Mouse (Mus musculus): Measurements from ENCODE around the gene Ankrd33. TPM values are rescaled to one million over a fixed set of nuclear protein-coding genes. Genes with fewer than 3 reads are reported as not detected.
A peak's percentile ranks its signal among the peaks of the same experiment; 100 is the strongest.

Gene Ankrd33
- under 1 TPM in 1 of 4 experiments, not detected in 3; 0.25 TPM for total RNA-seq (2022)

DNA sequence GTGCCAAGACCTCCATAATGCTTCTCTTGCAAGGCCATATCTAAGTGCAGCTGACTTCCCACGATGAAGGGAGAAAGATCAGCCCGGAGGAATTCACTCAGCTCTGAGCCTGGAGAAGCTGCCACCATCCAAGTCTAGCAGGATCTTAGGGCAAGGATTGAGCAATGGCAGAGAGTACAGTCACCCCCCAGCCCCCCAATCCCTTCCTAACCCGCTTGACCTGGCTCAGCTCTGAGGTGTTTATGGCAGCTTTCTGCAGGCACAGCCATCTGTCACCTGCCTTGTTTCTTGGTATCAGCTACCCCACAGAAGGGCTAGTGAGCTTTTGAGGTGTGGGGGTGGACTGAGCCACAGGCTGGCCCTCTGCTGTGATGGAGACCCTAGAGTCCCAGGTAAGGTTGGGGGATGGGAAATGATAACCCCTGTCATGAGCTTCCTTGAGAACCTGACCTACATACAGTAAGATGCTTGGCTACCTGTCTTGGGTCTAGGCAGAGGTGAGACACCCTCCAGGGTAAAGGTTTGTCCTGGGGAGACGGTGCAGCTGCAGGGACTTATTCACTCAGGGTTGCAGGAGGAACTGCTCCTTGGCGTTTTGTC, at the start of gene Ankrd33:
Gene Ankrd33 (plus strand): TSS at position 245 of the 600 bp plus-strand sequence.
- no peak for DNase-seq (ENCODE audit: low spot score in 2 of 2)

DNA sequence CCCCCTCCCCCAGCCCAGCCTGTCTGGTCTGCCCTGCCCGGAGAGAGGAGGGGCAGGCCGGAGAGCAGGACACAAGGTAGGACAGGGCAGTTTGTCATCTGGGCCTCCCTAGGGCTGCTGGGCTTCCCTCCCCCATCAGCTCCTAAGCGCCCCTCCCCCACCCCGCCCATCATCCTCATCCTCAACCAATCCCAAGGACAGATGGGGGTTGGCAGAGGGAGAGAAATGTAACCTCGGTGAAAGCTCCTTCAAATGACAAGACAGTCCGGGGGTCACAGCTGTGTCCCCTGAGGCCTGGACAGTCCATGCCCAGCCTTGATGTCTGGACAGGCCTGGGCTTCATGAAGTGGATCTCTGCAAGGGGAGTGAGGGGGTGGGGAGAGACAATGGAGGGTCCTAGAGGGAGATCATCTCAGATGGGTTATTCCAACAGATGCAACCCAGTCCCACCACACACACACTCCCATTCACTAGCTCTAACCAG, 49.1 kb upstream of the Ankrd33 start:
- no peak for DNase-seq (ENCODE audit: low spot score in 2 of 2)

DNA sequence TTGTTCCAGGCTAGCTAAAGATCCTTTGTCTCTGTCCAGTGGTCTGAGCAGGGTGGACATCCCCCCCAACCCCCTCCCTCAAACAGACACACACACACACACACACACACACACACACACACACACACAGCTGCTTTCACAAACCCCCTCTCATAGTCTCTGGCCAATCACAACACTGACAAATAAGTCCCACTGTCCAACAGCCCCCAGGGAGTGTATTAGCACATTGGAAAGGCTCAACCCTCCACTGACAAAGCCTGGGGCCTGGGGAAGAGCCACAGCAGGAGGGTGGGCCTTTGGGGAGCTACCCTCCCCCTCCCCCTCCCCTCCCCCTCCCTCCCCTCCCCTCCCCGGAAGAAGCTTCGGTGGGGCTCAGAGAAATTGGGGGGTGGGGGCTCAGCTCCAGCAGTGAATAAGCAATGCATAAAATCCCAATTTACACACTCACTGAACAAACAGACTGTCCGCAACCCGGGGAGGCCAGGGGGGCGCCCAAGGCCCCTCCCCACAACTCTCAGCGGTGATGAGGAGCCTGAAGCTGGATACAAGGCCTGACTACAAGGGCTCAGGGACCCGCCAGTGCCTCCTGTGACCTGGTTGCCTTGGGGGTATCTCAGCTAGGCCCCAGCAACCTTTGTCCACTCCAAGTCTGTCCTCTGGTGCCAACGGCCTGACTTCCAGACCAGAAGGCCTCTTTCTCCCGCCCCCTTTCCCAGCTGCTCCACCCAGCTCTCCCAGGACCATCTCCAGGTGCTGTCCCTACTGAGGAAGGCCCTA, 48.4 kb upstream of the Ankrd33 start:
- DNase-seq (ENCODE audit: low spot score in 2 of 2), result no peak

DNA sequence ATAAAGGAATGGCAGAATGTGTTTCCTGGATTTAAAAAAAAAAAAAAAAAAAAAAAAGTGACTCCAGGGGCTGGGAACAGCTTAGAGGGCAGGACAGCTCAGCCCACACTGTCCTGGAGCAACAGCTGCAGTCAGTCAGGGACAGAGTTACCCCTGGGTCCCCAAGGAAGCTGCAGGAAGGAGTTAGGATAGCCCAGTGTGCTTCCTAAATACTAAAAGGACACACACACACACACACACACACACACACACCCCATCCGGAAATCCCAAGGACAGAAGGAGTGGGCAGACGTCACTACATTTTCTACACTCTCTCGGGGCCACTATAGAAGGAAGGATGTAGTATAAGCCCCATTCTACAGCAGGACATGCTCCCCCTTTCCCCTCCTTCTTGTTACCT, 47.5 kb upstream of the Ankrd33 start:
- DNase-seq (ENCODE audit: low spot score in 2 of 2), result no peak

DNA sequence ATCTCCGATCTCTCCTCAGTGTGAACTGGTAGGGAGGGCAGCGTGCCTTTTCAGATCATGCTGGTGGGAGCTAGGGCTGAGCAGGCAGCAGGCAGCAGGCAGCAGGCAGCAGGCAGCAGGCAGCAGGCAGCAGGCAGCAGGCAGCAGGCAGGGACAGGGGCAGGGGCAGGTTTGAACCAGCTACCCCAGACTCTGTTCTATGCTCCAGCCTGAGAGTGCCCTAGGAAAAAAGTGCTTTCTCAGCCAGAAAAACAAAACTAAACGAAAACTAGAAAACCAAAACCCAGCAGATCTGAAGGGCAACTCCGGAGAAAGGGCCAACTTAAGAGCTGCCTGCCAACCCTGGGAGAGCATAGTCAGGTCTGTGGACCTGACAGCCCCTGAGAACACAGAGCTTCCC, 46.9 kb upstream of the Ankrd33 start:
- no peak for DNase-seq (ENCODE audit: low spot score in 2 of 2)

DNA sequence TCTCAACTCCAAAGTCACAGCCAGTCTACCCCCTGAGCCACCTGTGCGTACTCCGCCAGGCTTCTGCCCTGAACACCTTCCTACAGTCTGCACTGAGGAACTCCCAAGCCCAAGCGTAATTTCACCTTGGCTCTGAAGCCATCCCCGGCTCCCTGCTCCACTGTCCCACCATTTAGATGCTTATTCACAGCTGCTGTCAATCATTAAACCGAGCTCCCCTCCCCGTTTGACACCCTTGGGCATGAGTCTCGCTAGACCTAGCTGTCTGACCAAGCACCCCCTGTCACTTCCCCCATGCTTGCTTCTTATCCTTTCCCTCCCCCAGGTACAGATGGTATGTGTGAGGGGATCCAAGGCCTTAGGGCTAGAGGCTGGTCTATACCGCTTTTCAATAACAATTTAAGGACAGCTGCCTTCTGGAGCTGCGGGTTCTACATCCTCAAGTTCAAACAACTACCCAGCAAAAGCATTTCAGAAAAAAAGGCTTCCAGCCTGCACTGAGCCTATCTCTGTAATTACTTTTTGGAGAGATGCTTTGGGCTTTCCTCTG, 45.8 kb upstream of the Ankrd33 start:
- DNase-seq (ENCODE audit: low spot score in 2 of 2), result no peak

DNA sequence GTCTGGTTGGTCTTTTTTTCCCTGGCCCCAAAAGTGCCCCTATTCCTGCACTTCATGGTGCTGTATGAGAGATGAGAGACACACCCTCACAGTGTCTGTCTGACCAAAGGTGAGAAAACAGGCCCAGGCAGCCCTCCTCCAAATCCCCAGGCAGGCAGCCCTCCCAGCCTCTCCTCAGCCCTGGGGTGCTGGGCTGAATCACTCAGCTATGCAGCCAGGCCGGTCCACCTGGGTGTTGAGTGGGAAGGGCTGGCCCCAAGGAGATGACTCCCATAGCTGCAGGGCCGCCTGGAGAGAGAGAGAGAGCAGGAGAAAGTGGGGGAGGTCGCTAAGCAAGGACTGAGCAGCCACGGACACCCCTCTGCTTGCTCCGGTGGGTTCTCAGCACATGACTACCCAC, 44.8 kb upstream of the Ankrd33 start:
- DNase-seq (ENCODE audit: low spot score in 2 of 2), result no peak

DNA sequence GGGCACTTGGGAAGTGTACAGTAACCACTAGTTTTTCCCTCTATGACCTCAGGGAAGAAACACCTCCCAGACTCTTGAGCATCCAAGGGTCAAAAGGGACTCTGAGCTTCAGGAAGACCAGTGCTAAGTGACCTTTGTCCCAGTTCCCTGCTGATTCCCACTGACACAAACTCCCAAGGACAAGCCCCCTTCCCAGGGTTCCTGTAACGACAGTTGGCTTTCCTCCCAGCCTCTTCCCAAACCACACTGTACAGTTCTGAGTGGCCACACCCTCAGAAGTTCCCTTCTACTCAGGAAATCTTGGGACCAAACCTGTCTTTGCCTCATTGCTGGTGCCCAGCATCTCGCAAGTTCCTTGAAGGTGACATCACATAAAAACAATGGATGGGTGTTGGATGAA, 42.8 kb upstream of the Ankrd33 start:
- no peak for DNase-seq (ENCODE audit: low spot score in 2 of 2)

DNA sequence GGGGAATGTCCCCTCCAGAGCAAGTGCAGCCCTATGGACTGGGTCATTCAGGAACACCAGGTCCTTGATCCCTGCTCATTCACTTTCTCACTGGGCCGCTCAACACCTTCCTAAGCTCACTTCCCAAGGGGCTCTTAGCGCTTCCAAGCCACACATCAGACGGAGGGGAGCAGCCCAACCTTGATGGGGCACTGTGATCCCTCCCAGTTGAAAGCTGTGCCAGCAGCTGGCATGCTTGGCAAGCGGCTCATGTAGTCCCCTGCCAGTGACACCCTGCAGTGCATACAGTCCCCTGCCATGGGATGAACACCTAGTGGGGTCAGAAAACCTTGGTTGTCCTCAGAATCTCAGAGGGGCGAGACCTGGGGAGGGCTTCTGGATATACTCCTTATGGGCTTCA, 41.5 kb upstream of the Ankrd33 start:
- DNase-seq (ENCODE audit: low spot score in 2 of 2), result no peak

DNA sequence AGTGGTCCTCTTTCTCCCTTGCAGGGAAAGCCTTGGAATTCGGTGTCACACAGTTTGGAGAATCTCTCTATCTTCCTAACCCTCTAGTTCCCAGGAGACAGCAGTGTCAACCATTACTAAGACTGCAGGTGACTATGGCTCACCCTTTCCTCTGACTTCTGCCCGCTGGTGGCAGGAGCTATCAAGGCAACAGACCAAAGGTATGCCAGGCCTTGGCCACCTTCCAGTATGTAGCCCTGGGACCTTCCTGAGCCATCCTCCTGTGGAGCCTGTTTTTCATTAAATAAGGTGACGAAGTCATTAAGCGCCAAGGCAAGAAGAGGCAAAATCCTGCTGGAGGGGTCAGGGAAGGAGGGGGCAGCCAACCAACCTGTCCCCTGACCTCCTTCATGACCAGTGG, 40.4 kb upstream of the Ankrd33 start:
- no peak for DNase-seq (ENCODE audit: low spot score in 2 of 2)

DNA sequence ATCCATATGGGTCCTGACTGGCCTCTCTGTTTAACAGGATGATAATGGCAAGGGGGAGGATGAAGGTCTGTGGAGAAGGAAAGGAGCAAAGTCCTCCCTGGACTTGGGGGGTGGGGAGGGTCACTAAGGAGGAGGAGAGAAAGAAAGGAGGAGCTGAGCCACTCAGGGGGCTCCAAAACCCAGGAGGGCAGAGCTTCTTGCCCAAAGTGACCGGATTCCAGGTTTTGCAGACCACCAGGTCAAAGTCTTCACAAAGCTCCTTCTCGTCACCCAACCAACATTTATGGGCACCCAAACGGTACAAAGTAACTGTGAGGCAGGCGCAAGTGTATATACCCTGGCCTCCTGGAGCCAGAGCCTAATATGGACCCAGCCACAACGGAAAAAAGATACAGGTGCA, 39.9 kb upstream of the Ankrd33 start:
- no peak for DNase-seq (ENCODE audit: low spot score in 2 of 2)

DNA sequence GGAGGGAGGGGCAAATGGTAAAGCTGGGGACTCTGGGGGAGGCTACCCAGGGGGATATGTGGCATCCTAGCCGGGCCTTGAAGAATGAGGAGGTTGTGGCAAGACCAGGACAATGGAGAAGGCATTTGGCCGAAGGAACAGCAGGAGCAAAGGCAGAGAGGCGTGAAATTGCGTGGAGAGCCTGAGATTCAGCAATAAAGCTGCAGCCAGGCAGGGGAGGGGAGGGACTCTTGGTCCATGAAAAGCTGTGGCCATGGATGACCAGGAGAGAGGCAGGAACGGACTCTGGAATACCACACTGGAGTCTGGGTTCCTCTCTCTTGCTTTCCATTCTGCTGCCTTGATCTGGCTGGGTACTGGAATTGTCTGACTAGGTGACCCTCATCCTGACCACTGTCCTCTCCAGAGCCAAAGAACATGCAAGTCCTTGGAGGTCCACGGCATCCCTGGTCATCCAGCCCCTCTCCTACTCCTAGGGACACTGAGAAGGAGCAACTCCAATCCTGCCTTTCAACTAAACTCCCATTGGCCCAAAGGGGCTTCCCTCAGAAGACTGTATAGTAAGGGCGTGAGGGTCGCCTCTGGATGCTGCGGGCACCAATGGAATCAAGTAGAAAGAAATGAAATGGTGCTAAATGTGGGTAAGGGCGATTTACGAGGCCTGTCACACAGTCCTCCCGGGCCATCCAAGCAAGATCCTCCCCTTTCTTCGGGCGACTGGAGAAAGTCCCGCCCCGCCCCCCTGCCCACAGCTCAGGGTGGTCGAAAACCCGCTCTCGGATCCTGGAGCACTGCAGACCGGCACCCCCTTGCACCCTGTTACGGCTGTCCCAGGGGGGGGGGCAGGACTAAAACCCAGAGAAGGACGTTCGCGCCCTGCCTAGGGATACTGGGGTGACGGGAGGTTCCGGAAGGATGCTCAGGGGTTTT, 39.2 kb upstream of the Ankrd33 start:
- no peak for DNase-seq (ENCODE audit: low spot score in 2 of 2)

DNA sequence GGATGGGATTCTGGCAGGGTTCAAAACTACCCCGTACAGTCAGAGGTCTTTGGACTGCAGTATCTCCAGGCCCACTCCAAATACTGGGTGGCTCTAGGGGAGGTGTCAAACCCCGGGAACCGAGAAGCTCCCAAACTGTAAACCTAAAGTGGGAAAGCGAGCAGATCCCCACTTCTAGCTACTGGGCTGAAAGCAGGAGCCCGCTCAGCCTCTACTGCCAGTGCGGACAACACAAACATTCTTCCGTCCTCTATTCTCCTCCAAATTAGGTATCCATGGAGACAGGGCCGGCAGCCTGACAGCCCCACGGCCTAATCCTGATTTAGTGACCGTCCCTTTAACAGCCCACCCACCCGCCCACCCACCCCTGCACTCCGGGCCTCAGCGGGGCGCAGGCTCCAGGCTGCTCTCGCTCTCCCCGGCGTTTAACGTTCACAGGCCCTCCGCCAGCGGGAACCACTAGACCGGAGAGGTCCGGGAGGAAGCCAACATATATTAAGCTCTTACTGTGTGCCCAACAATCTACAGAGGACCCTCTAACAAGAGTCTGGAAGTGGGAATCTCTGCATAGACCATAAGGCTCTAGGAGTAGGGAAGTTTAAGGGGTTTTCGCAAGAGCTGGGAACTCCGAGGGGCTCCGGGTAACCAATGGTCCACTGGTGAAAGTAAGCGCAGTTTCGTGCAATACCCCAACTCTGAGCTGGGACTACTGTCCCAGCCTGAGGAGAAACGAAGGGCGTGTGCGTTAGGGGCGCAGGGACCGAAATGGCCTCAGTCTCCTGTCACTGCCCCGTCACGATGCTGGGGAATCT, 38.3 kb upstream of the Ankrd33 start:
- DNase-seq (ENCODE audit: low spot score in 2 of 2), result no peak

DNA sequence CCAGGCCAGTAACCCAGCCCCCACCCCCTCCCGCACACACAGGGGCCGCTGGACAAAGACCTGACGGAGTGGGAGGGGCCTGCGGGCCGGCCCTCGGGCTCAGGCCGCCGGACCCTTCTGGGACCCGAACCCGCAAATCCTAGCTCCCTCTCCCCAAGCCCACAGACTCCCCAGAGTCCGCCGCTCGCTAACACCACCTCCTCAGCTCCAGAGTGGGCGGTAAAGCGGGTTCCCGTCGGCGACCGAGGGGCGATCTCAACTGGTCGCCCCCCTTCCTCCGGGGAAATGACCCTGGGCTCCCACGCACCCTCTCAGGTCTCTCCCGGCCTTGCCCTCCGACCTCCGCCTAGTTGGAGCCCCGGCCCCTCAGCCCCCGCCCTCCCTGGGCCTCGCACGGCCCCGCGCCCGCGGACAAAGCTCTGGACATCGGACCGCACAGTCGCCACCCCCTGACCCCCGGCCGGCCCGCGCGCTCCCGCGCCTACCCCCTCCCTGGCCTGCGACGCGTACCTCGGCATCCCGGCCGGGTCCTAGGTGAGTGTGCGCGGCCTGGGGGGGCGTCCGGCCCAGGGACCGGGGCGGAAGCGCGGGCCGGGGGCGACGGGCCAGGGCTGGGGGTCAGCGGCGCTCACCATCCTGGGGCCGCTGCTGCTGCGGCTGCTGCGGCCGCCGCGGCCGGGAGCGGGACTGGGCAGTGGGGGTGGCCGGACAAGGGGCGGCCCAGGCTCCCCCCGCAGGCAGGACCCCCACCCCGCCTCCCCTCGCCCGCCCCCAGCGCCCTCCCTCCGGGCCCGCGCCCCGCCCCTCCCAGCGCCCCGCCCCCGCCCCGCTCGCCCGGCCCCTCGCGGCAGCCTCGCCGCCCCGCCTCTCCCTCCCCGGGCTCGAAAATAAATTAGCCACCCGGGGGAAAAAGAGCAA, 37.5 kb upstream of the Ankrd33 start, which contains the start of gene Fignl2:
Gene Fignl2 (minus strand): TSS at position 755 of the 918 bp plus-strand sequence.
- DNase-seq (ENCODE audit: low spot score in 2 of 2), result no peak

DNA sequence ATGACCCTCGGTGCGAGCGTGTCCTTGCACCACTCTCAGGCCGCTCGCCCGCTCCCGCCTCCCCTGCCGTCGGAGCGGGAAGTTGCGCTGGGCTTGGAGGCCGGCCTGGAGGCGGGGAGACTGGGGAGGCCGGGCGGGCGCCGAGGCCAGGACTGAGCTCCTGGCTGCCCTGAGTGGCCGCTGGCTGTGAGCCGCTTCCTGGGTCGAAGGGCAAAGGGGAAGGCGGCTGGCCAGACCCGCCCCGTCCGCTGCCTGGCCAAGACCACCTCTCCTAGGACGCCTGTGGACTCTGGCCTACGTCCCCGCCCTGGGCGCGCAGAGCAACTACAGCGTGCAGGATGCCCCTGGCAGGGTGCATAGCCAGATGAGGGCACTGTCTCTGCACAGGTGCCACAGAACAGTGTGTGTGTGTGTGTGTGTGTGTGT, 36.8 kb upstream of the Ankrd33 start:
- peak; percentile 58 to 67 for DNase-seq (ENCODE audit: low spot score in 2 of 2)

DNA sequence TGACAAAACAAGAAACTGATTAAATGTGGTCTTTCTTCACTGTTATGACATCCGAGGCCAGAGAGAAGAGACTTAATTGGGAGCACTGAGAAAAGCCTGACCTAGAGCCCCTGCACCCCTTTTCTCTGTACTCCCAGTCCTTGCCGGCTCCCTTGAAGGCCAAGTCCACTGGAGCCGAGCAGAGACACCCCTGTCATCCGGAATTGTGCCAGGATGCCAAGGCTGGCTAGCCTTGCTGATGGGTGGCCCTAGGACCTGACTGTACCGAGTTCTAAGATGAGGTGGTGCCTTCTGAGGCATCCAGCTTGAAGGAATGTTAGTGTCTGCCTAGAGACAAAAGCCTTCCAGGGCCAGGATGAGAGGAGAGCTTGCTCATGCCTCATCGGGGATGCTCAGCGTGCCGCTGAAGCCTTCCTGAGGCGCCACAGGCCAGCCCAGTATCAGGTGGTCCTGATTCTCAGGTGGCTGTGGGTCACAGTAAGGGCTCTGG, 35.5 kb upstream of the Ankrd33 start:
- DNase-seq (ENCODE audit: low spot score in 2 of 2), result no peak

DNA sequence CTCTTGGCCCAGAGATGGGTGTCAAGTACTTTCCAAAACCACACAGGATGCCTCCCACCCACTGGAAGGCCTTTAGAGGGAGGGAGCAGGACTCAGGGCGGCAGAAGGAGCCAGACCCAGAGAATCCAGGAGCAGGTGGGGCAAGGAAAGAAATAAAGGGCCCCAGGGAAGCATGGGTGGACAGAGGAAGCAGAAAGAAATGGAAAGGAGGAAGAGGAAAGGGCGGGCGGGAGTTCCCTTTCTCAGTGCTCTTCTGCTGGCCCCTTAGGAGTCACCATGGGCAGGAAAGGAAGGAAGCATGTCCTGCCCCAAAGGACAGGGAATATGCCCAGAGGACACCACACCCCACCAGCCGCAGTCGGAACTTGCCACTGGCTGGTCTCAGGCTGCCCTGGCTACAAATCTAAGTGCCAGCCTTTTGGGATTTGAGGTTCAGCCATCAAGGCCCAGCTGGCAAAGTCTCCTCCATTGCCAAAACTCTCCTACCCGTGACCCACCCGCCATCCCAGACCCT, 34.5 kb upstream of the Ankrd33 start:
- DNase-seq (ENCODE audit: low spot score in 2 of 2), result no peak

DNA sequence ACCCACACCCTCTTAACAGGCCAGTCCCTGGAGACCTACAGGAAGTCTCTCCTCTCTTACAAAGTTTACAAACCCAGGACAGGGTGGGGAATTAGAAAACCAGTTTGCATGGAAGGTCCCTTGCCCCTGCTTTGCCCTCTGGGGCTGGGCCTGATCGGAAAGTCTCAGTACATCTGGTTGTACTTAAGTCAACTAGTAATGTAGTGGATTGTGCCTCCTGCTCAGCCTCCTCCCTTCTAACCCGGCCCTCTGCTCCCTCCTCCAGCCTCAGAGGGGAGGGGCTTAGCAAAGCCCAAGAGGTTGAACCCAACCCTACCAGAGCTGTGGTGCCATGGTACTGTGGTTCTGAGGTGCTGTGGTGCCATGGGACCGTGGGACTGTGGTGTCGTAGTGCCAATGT, 33.3 kb upstream of the Ankrd33 start:
- DNase-seq (ENCODE audit: low spot score in 2 of 2), result no peak

DNA sequence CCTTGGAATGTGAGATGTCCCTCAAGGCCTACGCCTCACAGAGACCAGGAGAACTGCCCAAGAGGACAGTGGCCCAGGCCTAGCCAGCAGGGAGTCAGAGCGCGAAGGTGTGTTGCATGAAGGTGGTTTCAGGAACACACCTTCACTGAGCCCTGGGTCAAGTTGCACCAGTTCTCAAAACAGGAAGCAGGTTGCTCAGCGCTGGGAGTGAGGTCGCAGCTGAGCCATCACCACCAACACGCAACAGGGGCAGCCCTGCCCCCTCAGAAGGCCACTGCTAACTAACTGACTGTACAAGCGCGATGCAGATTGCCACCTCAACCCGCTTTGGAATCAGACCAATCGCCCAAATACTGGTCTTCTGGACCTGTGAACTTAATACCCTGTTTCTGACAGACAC, 31.1 kb upstream of the Ankrd33 start:
- DNase-seq (ENCODE audit: low spot score in 2 of 2), result no peak

Measured in layer of hippocampus, adult 8-10 months (tissue).